In genomic region chr14:50903973-50904827, GRCm38 (mm10) we compare ENCODE assay signal across 9 mouse cellular contexts. TPM values are rescaled to one million over a fixed set of nuclear protein-coding genes. Genes with fewer than 3 reads are reported as not detected.
DNase-seq lines count a peak whose midpoint lies in the region; ATAC-seq and TF ChIP-seq lines count a peak whose summit lies in the region.
"Had no signal": no experiment of that assay in that cellular context is flagged by ENCODE, and none has a peak within 500 bp of the region (broad histone marks: within the 10 kb centered on the region; RNA-seq: fewer than 3 reads in every experiment).

No protein-coding gene starts in this region.

- TF ChIP-seq POLR2A in thymus, adult 2 months (IDR thresholded peaks at IDR 0.05; ENCODE audit: control insufficient read depth, extremely low read depth, insufficient read depth, low read length, poor library complexity) = no peak

- no peaks in the 10 kb centered on the region for H3K9me3 ChIP-seq in forebrain, embryonic 13.5 days (replicated peaks)
- H3K9me3 ChIP-seq in liver, embryonic 16.5 days (replicated peaks; ENCODE audit: control insufficient read depth, low read length) = no peaks in the 10 kb centered on the region
- H3K9me3 ChIP-seq in neural tube, embryonic 13.5 days = no peaks in the 10 kb centered on the region

- no peaks in the 10 kb centered on the region for H3K36me3 ChIP-seq in forebrain, embryonic 13.5 days (ENCODE audit: poor library complexity, severe bottlenecking)
- H3K36me3 ChIP-seq in liver, embryonic 16.5 days (ENCODE audit: control insufficient read depth, insufficient read depth) = no peaks in the 10 kb centered on the region
- H3K36me3 ChIP-seq in neural tube, embryonic 13.5 days = no peaks in the 10 kb centered on the region
- H3K36me3 ChIP-seq in thymus, adult 2 months (ENCODE audit: control insufficient read depth, insufficient read depth, low read length) = no peaks in the 10 kb centered on the region

- WGBS in forebrain, embryonic 13.5 days = 2% methylated on average over 26 of the region's 26 CpGs
- 7% methylated on average over 26 of the region's 26 CpGs for WGBS in liver, embryonic 16.5 days (ENCODE audit: insufficient replicate concordance)
- WGBS in neural tube, embryonic 13.5 days = 4% methylated on average over 26 of the region's 26 CpGs
- WGBS in thymus, adult 2 months = 44% methylated on average over 26 of the region's 26 CpGs

- H3K4me3 ChIP-seq in forebrain, embryonic 13.5 days = peak overlapping the region; percentile 38
- peak overlapping the region; percentile 46 for H3K4me3 ChIP-seq in liver, embryonic 16.5 days (ENCODE audit: low read depth, low read length)
- H3K4me3 ChIP-seq in neural tube, embryonic 13.5 days = peak overlapping the region; percentile 41
- no peak overlapping the region for H3K4me3 ChIP-seq in thymus, adult 2 months (ENCODE audit: control insufficient read depth, insufficient read depth, low read length)

- peaks cover 9% of the 10 kb centered on the region for H3K4me1 ChIP-seq in forebrain, embryonic 13.5 days
- H3K4me1 ChIP-seq in liver, embryonic 16.5 days (ENCODE audit: control insufficient read depth, low read depth, low read length) = peaks cover 4% of the 10 kb centered on the region; the same call in 1 of the 2 replicates
- H3K4me1 ChIP-seq in neural tube, embryonic 13.5 days (replicated peaks) = peaks cover 8% of the 10 kb centered on the region
- H3K4me1 ChIP-seq in thymus, adult 2 months (replicated peaks; ENCODE audit: control insufficient read depth, insufficient read depth, low read length) = no peaks in the 10 kb centered on the region

- no peak for TF ChIP-seq CTCF in thymus, adult 2 months (IDR thresholded peaks at IDR 0.05; ENCODE audit: borderline replicate concordance, control insufficient read depth, extremely low read depth, insufficient read depth, low read length, poor library complexity)

- H3K4me2 ChIP-seq in forebrain, embryonic 13.5 days = peak overlapping the region; percentile 67
- H3K4me2 ChIP-seq in liver, embryonic 16.5 days (ENCODE audit: low read depth, low read length) = peak overlapping the region; percentile 62
- peak overlapping the region; percentile 64 for H3K4me2 ChIP-seq in neural tube, embryonic 13.5 days

- ATAC-seq in forebrain, embryonic 13.5 days = peak; percentile 86
- peak; percentile 79 for ATAC-seq in liver, embryonic 16.5 days (ENCODE audit: low read depth)
- peak; percentile 89 for ATAC-seq in neural tube, embryonic 13.5 days (ENCODE audit: low read depth)

- no peaks in the 10 kb centered on the region for H3K27me3 ChIP-seq in forebrain, embryonic 13.5 days
- no peaks in the 10 kb centered on the region for H3K27me3 ChIP-seq in liver, embryonic 16.5 days (ENCODE audit: control insufficient read depth, insufficient read depth, low read depth, low read length)
- H3K27me3 ChIP-seq in neural tube, embryonic 13.5 days = no peaks in the 10 kb centered on the region
- H3K27me3 ChIP-seq in thymus, adult 2 months (ENCODE audit: control insufficient read depth, insufficient read depth, low read length) = no peaks in the 10 kb centered on the region

- DNase-seq in layer of hippocampus, postnatal 10 days (ENCODE audit: low spot score in 2 of 2) = peak; percentile 33 to 53
- no peak for DNase-seq in layer of hippocampus, adult 11-12 months (ENCODE audit: low spot score)
- peak; percentile 57 for DNase-seq in cerebellum, adult 11 months
- DNase-seq in induced T-regulatory cell, adult 2 months (ENCODE audit: low read depth) = peak; percentile 18
- DNase-seq in thymus, adult 2 months = no peak

- H3K27ac ChIP-seq in forebrain, embryonic 13.5 days = peak overlapping the region; percentile 32; the same call in 1 of the 2 replicates
- no peak overlapping the region for H3K27ac ChIP-seq in liver, embryonic 16.5 days (ENCODE audit: low read length)
- no peak overlapping the region; the same call in 1 of the 2 replicates for H3K27ac ChIP-seq in neural tube, embryonic 13.5 days (replicated peaks)
- no peak overlapping the region for H3K27ac ChIP-seq in thymus, adult 2 months (ENCODE audit: control insufficient read depth, insufficient read depth, low read length)

- H3K9ac ChIP-seq in forebrain, embryonic 13.5 days = peak overlapping the region; percentile 61
- peak overlapping the region; percentile 29; the same call in 1 of the 2 replicates for H3K9ac ChIP-seq in liver, embryonic 16.5 days (ENCODE audit: low read depth, low read length)
- H3K9ac ChIP-seq in neural tube, embryonic 13.5 days = peak overlapping the region; percentile 61

RNA-seq across cellular contexts. Expression of gene Klhl33, which starts 6.9 kb away (rescaled TPM):
- 1 to 10 TPM; 1.8 to 2.3 TPM for total RNA-seq in layer of hippocampus, postnatal 10 days (2021)
- polyA plus RNA-seq in forebrain, embryonic 13.5 days (2015; fragmentation: Nextera tagmentation; extraction: Ambion mirVana) = 0.12 and 0.29 TPM in 2 replicates
- polyA plus RNA-seq in liver, embryonic 16.5 days (2015; fragmentation: Nextera tagmentation; extraction: Ambion mirVana) = 0.08 and 0.11 TPM in 2 replicates
- 0.88 and 1.2 TPM in 2 replicates for polyA plus RNA-seq in neural tube, embryonic 13.5 days (2015; fragmentation: Nextera tagmentation; extraction: Ambion mirVana)
- polyA plus RNA-seq in thymus, adult 2 months (2012; rRNA removed) = 0.31 and 1.0 TPM in 2 replicates
- polyA plus RNA-seq: G1E had no signal

RNA-seq across cellular contexts. Expression of gene Osgep, which starts 20.5 kb away (rescaled TPM):
- total RNA-seq in layer of hippocampus, postnatal 10 days (2021) = 10 to 100 TPM; 33.9 to 40.2 TPM
- polyA plus RNA-seq in forebrain, embryonic 13.5 days (2015; fragmentation: Nextera tagmentation; extraction: Ambion mirVana) = 150 and 164 TPM in 2 replicates
- polyA plus RNA-seq in liver, embryonic 16.5 days (2015; fragmentation: Nextera tagmentation; extraction: Ambion mirVana) = 53.3 and 54.4 TPM in 2 replicates
- 122 and 125 TPM in 2 replicates for polyA plus RNA-seq in neural tube, embryonic 13.5 days (2015; fragmentation: Nextera tagmentation; extraction: Ambion mirVana)
- polyA plus RNA-seq in thymus, adult 2 months (2012; rRNA removed) = 131 and 143 TPM in 2 replicates

RNA-seq across cellular contexts. Expression of gene Apex1, which starts 20.6 kb away (rescaled TPM):
- total RNA-seq in layer of hippocampus, postnatal 10 days (2021) = 10 to 100 TPM; 71.7 to 78.2 TPM
- 355 and 364 TPM in 2 replicates for polyA plus RNA-seq in forebrain, embryonic 13.5 days (2015; fragmentation: Nextera tagmentation; extraction: Ambion mirVana)
- 61.8 and 61.9 TPM in 2 replicates for polyA plus RNA-seq in liver, embryonic 16.5 days (2015; fragmentation: Nextera tagmentation; extraction: Ambion mirVana)
- 215 and 219 TPM in 2 replicates for polyA plus RNA-seq in neural tube, embryonic 13.5 days (2015; fragmentation: Nextera tagmentation; extraction: Ambion mirVana)
- 44.5 and 54.1 TPM in 2 replicates for polyA plus RNA-seq in thymus, adult 2 months (2012; rRNA removed)

RNA-seq across cellular contexts. Expression of gene Pip4p1, which starts 26.5 kb away (rescaled TPM):
- 10 to 100 TPM; 72.7 to 85.3 TPM for total RNA-seq in layer of hippocampus, postnatal 10 days (2021)
- 73.7 and 76.9 TPM in 2 replicates for polyA plus RNA-seq in forebrain, embryonic 13.5 days (2015; fragmentation: Nextera tagmentation; extraction: Ambion mirVana)
- 22.8 and 24.9 TPM in 2 replicates for polyA plus RNA-seq in liver, embryonic 16.5 days (2015; fragmentation: Nextera tagmentation; extraction: Ambion mirVana)
- 90.2 and 103 TPM in 2 replicates for polyA plus RNA-seq in neural tube, embryonic 13.5 days (2015; fragmentation: Nextera tagmentation; extraction: Ambion mirVana)
- 90.8 and 93.2 TPM in 2 replicates for polyA plus RNA-seq in thymus, adult 2 months (2012; rRNA removed)

RNA-seq across cellular contexts. Expression of gene Pnp, which starts 26.7 kb away (rescaled TPM):
- 10 to 100 TPM; 17.1 to 21.5 TPM for total RNA-seq in layer of hippocampus, postnatal 10 days (2021)
- 33.2 and 35.4 TPM in 2 replicates for polyA plus RNA-seq in forebrain, embryonic 13.5 days (2015; fragmentation: Nextera tagmentation; extraction: Ambion mirVana)
- polyA plus RNA-seq in liver, embryonic 16.5 days (2015; fragmentation: Nextera tagmentation; extraction: Ambion mirVana) = 75.2 and 83.1 TPM in 2 replicates
- 25.8 and 27.4 TPM in 2 replicates for polyA plus RNA-seq in neural tube, embryonic 13.5 days (2015; fragmentation: Nextera tagmentation; extraction: Ambion mirVana)
- 29.1 and 33.6 TPM in 2 replicates for polyA plus RNA-seq in thymus, adult 2 months (2012; rRNA removed)

Comparison
In these comparisons a context has a peak if more than half of its experiments do, and no peak if none do; other contexts are left out.
1. DNase-seq: peak in layer of hippocampus, postnatal 10 days (2 of 2), cerebellum, adult 11 months (single experiment) and induced T-regulatory cell, adult 2 months (single experiment); none in layer of hippocampus, adult 11-12 months (single experiment) and thymus, adult 2 months (single experiment).
2. Peak in every context shown above with its lines, with median percentiles within 50 percentile points of each other: ATAC-seq, H3K4me2 ChIP-seq and H3K9ac ChIP-seq.